ENCODE assay signal across 1 mouse cellular context in the genomic region with DNA sequence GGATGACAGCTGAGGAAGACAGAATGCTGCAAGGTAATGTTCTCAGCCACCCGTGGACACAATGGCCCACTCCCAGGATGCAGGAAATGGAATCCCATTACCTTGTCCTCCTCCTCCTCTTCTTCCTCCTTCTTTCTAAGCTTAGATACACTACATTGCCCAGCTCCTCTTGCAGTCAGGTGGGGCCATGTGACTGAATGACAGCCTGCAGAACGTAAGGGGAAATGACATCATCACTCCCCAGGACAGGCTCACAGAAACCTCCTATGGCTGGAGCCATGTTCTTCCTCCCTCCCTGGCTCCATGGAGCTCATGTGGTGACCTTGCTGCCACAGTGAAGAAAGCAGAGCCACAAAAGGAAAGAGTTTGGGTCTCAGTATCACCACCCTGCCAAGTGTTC.
TF ChIP-seq lines count a peak whose summit lies in the region.

No protein-coding gene starts in this region.

TF ChIP-seq in CH12.LX, 34 proteins besides CTCF, POLR2A, EP300 and RAD21 (continued from another document):
- 0 out of 2 replicates have a peak, but pooled peaks have one; percentile 13 for TF ChIP-seq MAZ (IDR thresholded peaks at IDR 0.05; ENCODE audit: low read depth, low read length)
